Mouse (Mus musculus) neural tube, embryonic 15.5 days (tissue): ENCODE measurements at regions not wholly inside any gene's neighbourhood (a gene's known extent, or its start where the extent isn't known, plus 50 kb on each side); places are given as distances from the start of the nearest gene placed in this dataset.

Experiments used
- ATAC-seq: fragments of 200-750 bp; cut with Nextera tagmentation; 2 replicates; pipeline ENCODE4 v1.8.0; 2017; ENCODE audit warnings: mild to moderate bottlenecking, moderate TSS enrichment, moderate library complexity; ENCODE audit not compliant: low FRiP score
- H3K27ac ChIP-seq: fragments of 300-500 bp; sonication (generic); replicated peaks from 2 replicates; pipeline ENCODE4 v1.5.1; 2015; ENCODE audit warnings: mild to moderate bottlenecking, inconsistent platforms
- H3K27me3 ChIP-seq: fragments of 300-500 bp; sonication (generic); replicated peaks from 2 replicates; pipeline ENCODE4 v1.6.1; 2015; ENCODE audit warnings: inconsistent platforms
- H3K36me3 ChIP-seq: fragments of 300-500 bp; sonication (generic); 2 replicates; pipeline ENCODE4 v1.6.1; 2015; ENCODE audit warnings: inconsistent platforms
- H3K4me1 ChIP-seq: fragments of 300-500 bp; sonication (generic); 2 replicates; pipeline ENCODE4 v1.6.1; 2015; ENCODE audit warnings: inconsistent platforms
- H3K4me2 ChIP-seq: fragments of 300-500 bp; sonication (generic); 2 replicates; pipeline ENCODE4 v1.6.1; 2015; ENCODE audit warnings: inconsistent platforms, mild to moderate bottlenecking, moderate library complexity
- H3K4me3 ChIP-seq: fragments of 300-500 bp; sonication (generic); replicated peaks from 2 replicates; pipeline ENCODE4 v1.5.1; 2015; ENCODE audit warnings: mild to moderate bottlenecking, inconsistent platforms
- H3K9ac ChIP-seq: fragments of 300-500 bp; sonication (generic); replicated peaks from 2 replicates; pipeline ENCODE4 v1.6.1; 2015; ENCODE audit warnings: mild to moderate bottlenecking, inconsistent platforms
- H3K9me3 ChIP-seq: fragments of 300-500 bp; sonication (generic); replicated peaks from 2 replicates; pipeline ENCODE4 v1.6.1; 2016; ENCODE audit warnings: inconsistent platforms
- WGBS: fragments of 180-500 bp; shearing (Covaris S2); methylation state at CpG from one replicate; pipeline ENCODE4 v1.1.7; 2015; ENCODE audit warnings: mixed read lengths; 5-methylcytosine and 5-hydroxymethylcytosine counted together

DNA sequence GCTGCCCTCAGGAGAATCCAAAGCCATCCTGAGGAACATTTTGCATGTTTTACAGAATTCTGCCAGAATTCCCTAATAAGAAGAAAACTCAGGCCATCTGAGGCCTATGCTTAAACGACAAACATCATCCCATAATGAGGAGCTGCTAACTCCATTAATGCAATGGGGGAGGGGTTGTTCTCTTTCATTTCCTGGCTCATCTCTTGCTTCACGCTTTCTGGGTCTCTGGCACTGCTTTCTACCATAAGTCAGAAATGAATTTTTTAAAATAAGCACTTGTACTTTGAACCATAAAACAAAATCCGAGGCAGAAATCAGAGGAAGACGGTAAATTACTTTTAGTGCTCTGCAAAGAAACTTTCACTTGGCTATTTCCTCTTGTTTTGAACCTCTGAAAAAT, 600.0 kb downstream of the Ttll7 start:
- H3K36me3 ChIP-seq, result no peaks in the 10 kb centered on the region
- no peak overlapping the region for H3K27ac ChIP-seq
- H3K9me3 ChIP-seq, result no peaks in the 10 kb centered on the region
- no peaks in the 10 kb centered on the region for H3K4me1 ChIP-seq
- no peak overlapping the region for H3K9ac ChIP-seq
- H3K27me3 ChIP-seq, result no peaks in the 10 kb centered on the region
- no peak for ATAC-seq
- no peak overlapping the region for H3K4me2 ChIP-seq
- H3K4me3 ChIP-seq, result no peak overlapping the region
- 57% methylated on average over 4 of the region's 4 CpGs for WGBS

DNA sequence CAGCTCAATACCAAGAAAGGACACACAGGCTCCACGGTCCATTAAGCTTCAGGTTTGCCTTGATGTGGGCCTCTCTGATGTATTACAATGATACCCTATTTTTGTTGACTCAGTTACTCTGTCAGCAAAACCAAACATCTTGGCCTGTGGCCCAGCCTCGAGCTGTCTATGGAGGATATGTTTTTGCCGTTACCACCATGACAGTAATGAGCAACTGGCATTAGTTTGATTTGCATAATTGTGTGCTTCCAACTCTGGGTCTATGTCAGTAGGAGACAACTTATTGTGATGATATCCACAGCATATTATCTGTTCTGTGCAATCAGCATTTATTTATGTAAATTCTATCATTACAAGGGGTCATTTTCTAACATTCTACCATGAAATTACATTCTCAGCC, 603.2 kb downstream of the Ttll7 start:
- no peak overlapping the region for H3K9ac ChIP-seq
- ATAC-seq, result no peak
- 66% methylated on average over 3 of the region's 3 CpGs for WGBS
- no peaks in the 10 kb centered on the region for H3K27me3 ChIP-seq
- H3K4me1 ChIP-seq, result no peaks in the 10 kb centered on the region
- no peaks in the 10 kb centered on the region for H3K9me3 ChIP-seq
- no peak overlapping the region for H3K27ac ChIP-seq
- no peak overlapping the region for H3K4me2 ChIP-seq
- H3K36me3 ChIP-seq, result no peaks in the 10 kb centered on the region
- no peak overlapping the region for H3K4me3 ChIP-seq

DNA sequence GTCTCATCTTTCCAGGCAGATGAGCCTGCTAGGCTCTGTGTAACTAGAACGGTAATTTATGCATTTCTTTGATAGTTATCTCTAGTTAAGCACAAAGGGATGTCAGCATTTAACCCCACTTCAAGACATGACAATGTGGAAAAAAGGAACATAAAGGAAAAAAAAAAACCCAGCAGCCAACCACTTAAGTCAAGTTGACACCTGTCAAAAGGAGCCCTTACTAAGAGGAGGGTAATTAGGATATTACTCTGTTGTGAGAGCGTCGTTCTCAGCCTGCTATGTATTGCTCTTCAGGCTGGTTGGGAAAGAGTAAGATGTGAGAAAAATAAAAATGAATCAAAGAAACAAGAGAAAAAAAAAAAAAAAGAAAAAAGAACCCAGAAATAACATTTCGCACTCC, 604.1 kb downstream of the Ttll7 start:
- Histone ChIP-seq H3K36me3 (no peaks in the 10 kb centered on the region), H3K4me1 (no peaks in the 10 kb centered on the region), H3K27me3 (no peaks in the 10 kb centered on the region), H3K27ac (no peak overlapping the region), H3K4me2 (no peak overlapping the region), H3K9me3 (no peaks in the 10 kb centered on the region), H3K4me3 (no peak overlapping the region), H3K9ac (no peak overlapping the region)
- no peak for ATAC-seq
- WGBS, result 80% methylated on average over 4 of the region's 4 CpGs

DNA sequence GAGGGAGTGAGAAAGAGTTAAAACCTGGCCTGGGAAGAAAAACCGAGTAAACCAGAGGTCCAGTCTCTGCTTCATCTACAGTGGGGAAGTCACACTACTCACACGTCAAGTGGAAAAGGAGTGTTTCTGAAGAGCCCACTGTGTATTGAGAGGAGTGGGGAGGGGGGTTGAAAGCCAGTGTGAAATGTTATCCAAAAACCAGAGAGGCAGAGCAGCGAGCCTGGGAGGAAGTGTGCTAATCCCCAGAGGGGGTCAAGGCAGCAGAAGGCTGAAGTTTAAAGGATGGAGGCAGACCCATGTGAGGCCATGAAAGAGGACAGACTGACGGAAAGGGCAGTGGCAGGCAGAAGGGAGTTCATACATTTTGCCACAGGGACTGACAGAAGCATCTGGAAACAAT, 605.9 kb downstream of the Ttll7 start:
- Histone ChIP-seq H3K4me2 (no peak overlapping the region), H3K4me3 (no peak overlapping the region), H3K27me3 (no peaks in the 10 kb centered on the region), H3K27ac (no peak overlapping the region), H3K9ac (no peak overlapping the region), H3K4me1 (no peaks in the 10 kb centered on the region), H3K36me3 (no peaks in the 10 kb centered on the region), H3K9me3 (no peaks in the 10 kb centered on the region)
- 52% methylated on average over 4 of the region's 4 CpGs for WGBS
- ATAC-seq, result no peak

DNA sequence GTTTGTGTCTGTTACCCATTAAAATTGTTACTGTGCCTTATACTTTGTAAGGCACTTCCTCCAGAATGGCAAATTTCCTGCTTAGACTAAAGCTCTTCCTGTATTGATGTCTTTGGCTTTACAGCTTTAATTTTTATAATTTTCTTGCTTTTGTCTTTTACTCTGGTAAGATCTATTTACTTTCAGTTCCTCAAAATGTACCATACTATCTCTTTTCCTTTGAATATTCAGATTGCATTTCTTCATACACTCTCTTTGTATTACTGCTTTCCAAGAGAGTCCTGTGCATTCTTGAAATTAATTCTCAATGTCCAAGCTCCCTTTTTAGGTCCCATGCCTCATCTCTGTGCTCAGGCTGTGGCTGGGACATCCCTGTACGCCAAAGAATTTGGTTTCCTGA, 627.7 kb downstream of the Ttll7 start:
- ATAC-seq, result no peak
- Histone ChIP-seq H3K36me3 (no peaks in the 10 kb centered on the region), H3K4me3 (no peak overlapping the region), H3K4me1 (no peaks in the 10 kb centered on the region), H3K4me2 (no peak overlapping the region), H3K27me3 (no peaks in the 10 kb centered on the region), H3K9ac (no peak overlapping the region), H3K9me3 (no peaks in the 10 kb centered on the region), H3K27ac (no peak overlapping the region)
- 92% methylated on average over 1 of the region's 1 CpGs for WGBS
